Mouse (Mus musculus): ENCODE measurements at regions not wholly inside any gene's neighbourhood (a gene's known extent, or its start where the extent isn't known, plus 50 kb on each side); places are given as distances from the start of the nearest gene placed in this dataset.

DNA sequence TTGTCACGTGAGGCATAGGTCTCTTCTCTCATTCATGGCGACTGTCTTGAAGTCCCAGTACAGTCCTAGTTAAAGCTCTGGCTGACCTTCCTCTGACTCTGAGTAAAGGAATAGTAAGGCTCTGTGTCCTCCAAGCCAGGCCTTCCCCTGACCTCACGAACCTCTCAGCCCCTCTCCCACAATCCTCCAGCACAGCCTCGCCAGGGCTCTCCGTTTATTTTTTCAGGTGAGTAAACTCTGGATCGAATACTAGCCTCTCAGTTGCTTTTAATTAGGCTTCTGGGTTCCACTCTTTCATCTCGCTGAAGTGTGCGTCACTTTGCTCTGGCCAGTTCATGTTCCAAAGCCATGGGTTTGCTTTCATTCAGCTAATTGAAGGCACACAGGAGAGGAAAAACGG lies 133.8 kb downstream of the Mylk4 start:
- no peak for DNase-seq (ENCODE audit: low read depth, low spot score)

DNA sequence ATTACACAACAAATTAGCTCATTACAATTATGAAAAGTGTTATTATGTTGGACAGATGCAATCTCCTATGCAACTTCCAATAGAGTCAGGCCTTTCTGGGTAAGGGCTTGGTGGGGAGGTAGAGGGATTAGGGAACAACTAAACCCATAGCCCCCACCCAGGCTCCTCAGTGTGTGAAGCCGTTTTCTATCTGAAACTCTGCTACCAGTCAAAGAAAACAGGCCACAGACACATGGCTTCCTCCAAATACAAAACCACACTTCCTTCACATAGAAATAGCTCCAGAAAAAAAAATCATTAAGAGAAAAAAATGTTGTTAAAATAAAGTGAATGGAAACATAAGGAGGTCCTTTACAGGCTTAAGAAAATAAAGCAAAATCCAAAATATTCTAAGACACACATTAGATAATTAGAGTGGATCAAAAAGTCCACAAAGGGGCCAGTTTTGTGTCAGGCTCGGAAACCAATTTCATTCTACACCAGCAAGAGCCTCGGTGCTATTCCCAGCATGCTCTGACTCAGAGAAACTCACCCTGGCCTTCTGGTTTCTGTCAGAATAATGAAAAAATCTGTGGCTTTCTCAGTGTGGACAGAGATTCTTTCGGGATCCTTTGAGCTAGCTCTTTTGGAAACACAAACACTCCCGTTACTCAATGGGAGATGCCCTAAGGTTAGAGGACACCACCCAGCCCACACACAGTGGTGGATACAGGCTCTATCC lies 140.6 kb downstream of the Mylk4 start:
- DNase-seq (ENCODE audit: low read depth, low spot score) = no peak

DNA sequence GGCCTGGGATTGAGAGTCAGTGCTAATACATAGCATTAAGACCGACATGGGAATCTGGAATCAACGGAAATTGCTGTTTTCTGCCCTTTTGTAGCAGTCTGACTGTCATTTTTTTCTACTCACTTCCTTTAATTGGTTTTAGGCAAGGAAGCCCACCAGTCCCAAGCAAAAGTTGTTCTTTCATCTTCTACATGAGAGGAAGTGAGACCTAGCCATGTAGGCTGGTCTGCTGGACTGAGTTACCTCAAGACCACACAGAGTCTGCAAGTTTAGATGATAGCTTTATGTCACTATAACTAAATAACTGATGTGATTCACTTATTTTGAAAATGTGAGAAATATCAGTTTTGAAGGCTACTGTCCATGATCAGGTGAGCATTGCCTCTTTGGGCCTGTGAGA lies 142.8 kb downstream of the Mylk4 start:
- DNase-seq (ENCODE audit: low read depth, low spot score) = no peak

DNA sequence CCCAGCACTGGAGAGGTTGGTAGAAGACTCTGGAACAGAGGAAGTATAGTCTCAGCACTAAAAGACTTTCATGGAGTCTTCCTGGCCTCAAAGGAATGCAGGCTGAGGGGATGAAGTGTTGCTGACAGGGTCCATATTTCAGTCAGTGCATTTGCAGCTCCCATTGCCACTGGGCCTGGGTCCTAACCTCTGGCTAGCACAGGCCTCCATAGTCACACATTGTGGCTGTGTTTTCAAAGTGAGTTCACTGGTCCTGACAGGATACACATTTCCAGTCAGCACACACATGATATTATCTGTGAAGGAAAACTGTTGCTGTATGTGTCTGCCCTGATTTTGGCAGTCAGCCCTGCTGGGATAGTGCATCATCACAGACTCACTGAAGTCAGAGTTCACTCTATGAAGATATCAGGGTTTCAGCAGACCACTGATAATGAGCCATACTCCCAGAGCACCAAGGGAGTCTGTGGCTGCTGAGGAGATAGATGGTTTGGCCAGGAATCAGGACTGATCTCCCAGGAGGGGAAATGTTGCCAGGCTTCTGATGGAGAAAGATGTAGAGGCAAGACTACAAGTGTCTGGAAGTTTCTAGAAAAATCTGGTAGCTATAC lies 153.5 kb downstream of the Mylk4 start:
- DNase-seq (ENCODE audit: low read depth, low spot score) = peak; percentile 15

DNA sequence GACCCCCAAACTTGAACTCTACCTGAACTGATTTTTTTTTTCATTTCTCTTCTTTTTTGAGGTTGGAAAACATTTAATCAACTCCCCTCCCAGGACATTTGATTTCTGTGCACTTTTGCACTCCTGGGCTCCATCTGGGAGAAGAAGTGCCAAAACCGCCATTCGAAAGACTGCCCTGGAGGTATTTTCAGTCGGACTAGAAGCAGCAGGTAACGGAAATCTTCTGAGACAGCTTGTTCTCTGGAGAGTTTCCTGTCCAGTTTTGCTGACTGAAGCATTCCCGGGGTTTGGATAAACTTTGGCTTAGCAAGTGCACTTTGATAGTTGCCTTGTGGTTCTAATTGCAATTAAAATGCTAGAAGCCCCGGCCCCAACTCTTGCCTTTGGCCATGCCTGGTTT lies 169.8 kb downstream of the Mylk4 start:
- DNase-seq (ENCODE audit: low read depth, low spot score) = no peak

DNA sequence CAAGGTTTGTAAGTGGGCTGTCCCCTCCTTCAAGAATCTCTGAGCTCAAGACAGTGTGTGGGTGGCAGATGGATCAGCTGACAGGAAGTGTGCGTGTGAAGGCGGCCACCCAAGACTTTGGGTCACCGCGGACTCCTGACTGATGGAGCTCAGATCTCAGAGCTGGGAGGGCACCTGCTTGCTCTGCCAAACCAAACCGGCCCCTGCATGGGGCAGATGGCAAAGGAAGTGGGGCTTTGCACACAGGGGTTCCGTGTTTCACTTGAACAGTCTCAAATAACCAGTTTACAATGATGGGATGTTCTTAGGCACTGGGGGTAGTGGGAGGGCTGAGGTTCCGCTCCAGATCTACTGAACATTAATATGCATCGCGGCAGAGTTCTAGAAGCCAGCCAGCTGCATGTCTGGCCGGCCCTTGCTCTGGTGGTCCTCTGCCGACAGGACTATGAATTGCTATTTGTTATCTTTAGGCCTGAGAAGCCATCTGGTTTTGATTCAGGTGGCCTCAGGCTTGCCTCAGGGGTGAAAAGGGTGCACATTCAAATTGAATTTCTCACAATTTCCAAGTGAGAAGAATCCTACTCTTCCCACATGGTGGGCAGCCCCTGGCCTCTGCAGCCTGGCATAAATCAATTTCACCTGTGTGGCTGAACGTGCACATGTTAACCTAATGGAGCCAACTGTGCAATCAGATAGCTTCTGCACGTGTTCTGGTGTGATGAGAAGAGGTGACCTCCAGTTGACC lies 172.0 kb downstream of the Mylk4 start:
- no peak for DNase-seq (ENCODE audit: low read depth, low spot score)

DNA sequence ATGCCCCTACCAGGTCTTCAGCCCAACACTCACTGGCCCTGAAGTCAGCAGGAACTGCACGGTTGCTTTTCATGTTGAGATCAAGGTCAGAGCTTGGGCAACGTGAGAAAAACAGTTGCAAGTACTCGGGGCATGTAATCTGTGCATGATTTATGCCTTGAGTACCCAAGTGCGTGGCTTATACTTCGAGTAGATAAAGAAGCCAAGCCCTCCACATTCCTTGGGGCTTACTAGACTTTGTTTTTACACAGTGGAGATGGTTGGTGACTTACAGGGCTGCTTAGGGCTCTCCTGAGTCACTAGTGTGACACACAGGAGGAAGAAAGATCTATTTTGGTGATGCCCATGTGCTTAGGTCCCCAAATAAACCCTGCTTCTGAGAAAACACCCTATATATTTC lies 172.8 kb downstream of the Mylk4 start:
- no peak for DNase-seq (ENCODE audit: low read depth, low spot score)

DNA sequence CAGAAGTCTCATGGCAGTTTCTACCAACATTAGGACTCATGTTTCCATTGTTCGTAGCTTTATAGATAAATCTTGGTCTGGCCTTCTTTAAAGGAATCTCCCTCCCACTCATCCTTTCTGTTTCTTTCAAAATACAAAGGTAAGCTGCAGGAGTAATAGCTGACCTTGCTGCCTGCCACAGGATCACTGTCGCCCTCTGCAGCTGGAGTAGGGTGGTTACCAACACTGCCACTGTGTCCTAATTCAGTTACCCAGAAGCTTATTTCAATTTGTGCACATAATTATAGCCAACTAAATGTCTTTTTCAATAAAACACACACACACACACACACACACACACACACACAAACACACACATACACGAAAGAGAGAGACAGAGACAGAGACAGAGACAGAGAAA lies 175.3 kb downstream of the Mylk4 start:
- DNase-seq (ENCODE audit: low read depth, low spot score) = no peak

DNA sequence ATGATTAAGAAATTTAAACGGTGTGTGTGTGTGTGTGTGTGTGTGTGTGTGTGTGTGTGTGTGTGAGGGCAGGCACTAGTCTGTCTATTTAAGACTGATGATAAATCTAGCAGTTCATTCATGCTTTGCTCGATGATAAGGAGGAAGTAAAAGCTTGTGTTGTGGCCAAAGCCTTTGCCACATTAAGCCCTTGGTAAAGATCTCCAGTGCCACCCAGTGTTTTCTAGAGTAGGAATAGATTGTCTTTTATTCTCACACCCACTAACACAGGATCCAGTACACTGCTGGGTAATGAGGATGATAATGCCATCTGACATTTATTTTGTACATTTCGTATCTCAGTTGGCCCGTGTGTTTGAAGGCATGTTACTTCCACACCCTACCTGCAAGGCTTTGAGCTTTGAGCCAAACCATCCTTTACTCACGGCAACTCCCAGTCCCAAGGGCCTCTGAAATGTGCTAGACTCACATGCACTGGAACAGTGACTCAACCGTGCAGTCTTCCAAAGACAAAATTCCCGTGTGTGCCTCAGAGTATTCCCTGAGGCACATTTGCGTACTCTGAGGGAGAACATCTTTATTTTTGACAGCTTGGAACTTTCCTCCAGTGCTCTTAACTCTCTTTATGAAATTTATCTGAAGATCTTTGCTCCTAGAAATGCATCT lies 179.7 kb downstream of the Mylk4 start:
- DNase-seq (ENCODE audit: low read depth, low spot score) = no peak

DNA sequence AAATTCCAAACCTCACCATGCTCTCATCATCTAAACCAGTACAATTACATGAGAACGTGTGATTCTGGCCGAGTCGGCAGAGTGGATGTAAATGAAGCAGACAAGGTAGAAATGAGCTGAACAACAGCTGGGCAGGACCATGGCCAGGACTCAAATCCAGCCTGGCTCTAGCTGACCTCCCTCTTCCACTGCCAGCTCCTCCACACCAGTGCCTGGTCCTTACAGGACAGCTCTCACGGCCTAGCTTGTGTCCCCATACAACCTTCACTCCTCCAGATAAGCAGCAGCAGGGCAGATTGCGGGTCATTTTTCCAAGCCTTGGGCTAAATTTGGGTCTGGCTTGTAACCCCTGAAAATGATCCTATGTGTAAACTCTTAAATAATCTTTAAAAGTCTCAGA lies 182.4 kb downstream of the Mylk4 start:
- DNase-seq (ENCODE audit: low read depth, low spot score) = no peak

DNA sequence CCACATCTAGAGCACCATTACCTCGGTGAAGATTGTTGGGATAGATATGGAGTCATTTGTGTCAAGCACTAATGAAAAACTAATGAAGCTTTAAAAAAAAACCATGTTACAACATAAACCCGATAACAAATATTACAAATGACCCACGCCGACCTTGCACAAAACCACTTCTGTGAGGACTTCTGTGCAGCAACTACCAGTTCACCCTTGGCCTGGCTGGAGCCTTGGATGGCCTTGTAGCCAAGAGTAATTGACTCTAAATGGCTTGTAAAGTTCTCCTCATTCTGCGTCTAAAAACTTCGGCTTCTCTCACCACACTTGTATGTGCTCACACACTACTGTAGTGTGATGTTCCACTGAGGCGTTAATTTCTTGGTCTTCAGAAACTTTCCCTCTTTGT lies 190.1 kb downstream of the Mylk4 start:
- no peak for DNase-seq (ENCODE audit: low read depth, low spot score)

DNA sequence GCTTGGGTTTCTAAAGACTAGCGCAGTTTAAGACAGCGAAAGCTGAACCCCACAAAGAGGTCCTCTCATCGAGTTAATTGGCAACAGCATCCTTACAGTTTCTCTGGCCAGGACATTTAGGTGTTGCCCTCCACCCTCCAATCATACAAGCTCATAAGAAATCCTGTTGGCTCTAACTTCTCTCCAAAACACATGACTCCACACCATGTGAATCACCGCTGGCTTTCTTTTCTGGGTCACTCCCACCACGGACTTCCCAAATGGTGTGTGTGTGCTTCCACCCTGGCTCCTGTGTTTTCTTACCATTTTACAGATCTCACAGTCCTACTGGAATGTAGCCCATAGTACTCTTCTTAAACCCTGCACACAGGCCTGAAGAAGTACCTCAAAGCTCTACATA lies 190.6 kb downstream of the Mylk4 start:
- DNase-seq (ENCODE audit: low read depth, low spot score) = no peak

DNA sequence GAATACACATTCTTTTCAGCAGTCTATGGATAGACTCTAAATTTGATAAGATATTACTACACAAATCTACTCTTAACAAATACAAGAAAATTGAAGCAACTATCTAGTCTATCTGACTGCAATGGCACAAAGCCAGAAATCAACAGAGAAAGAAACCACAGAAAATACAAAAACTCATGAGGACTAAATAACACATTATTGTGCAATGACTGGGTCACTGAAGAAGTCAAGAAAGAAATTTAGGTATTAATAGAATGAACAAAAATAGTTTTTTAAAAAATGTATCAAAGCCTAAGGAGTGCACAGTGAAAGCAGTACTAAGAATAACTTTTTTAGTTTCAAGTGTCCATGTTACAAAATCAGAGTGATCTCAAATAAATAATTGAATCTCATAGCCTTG lies 202.2 kb downstream of the Mylk4 start:
- DNase-seq (ENCODE audit: low read depth, low spot score) = no peak

DNA sequence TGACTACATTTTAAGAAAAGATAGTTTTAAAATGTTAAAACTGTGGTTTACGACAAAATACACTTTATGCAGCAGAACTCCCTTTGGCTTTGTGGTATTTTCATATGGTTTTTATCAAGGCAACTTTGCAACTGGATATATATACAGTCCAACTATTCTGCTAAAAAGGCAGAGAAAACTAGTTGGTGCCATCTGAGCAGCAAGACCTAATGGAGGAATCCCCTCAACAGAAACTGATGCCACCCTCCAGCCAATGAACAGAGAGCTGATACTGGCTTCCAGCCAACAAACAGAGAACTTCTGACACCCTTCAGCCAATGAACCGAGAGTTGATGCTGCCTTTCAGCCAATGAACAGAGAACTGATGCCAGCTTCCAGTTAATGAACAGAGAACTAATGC lies 215.9 kb downstream of the Mylk4 start:
- DNase-seq (ENCODE audit: low read depth, low spot score) = no peak

DNA sequence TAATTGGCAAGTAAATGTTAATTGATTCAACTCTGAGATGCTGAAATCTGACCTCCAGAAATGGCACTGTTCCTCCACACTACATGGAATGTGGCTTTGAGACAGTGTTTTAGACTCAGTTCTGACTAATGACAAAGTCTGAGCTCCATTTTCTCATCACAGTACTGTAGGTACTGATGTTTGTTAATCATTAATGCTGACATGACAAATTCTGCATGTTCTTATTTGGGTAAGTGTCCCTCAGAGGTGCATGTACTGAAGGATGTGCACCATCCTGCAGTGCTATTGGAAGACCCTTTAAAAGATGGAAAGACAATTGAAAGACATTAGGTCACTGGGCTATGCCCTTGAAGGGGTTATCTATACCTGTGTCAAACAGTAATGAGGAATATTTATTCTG lies 222.1 kb upstream of the Gmds start:
- no peak for DNase-seq (ENCODE audit: low read depth, low spot score)

DNA sequence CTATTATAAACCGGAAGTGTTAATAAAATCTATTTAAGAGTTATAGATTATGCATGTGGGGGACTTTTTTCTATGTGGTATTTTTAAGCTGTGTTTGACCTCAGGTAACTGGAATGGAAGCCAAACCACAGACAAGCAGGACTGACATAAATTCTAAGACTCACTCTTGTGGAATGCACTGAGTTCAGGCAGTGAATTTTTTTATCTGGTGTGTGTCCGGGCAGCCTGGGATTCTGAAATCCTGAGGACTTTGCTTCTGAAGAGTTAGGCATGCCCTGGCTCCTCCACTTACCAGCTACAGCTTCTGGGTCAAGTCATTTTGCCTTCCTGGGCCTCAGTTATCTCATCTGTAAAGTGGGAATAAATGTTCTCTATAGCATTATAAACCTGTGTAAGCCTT lies 217.9 kb upstream of the Gmds start:
- DNase-seq (ENCODE audit: low read depth, low spot score) = no peak

DNA sequence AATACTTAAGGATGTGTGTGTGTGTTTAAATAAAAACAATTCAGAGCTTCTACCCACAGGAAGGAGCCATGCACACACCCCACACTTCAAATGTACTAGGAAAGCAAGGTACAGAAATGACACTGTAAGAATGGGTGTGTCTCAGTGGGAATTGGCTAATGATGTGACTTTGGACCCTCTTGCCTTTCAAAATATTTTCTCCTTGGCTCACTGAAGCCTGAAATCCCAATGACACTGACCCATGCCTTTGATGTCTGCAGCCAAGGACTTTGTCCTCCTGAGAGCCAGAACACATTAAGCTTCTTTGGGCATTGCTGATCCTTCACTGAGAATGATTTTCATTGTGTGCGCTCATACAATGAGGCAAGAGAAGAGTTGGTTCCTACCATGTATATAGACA lies 216.5 kb upstream of the Gmds start:
- no peak for DNase-seq (ENCODE audit: low read depth, low spot score)

DNA sequence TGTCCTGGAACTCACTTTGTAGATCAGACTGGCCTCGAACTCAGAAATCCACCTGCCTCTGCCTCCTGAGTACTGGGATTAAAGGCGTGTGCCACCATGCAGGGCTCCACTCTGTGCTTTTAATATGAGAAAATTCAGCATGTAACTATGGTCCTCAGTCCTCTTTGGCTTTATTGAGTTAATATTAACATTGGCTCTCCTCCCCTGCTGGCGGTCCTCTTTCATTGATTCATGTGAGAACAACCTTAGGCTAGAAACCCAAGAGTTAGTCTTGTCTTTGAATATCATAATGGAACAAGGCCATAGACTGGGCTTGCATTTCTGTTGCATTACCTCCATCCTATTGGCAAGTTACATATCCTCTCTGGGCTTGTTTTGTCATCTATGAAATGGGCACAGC lies 216.1 kb upstream of the Gmds start:
- no peak for DNase-seq (ENCODE audit: low read depth, low spot score)

DNA sequence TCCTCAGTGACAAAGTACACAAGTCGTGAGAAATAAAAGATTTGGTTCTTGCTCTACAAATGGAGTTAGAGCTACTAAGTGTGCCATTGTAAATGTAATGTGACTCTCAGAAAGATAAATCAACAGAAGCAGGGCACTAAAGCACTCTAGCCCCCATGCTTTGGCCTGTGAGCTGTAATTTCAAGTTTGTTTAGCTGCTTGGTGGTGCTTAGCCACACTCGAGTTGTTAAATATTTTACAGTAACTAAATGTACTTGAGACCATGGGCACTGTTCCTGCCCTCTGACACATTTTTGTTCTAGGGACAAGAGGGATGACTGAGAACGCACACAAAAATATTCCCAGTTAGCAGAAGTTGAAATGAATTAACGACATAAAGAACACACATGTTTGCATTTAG lies 214.6 kb upstream of the Gmds start:
- DNase-seq (ENCODE audit: low read depth, low spot score) = no peak

DNA sequence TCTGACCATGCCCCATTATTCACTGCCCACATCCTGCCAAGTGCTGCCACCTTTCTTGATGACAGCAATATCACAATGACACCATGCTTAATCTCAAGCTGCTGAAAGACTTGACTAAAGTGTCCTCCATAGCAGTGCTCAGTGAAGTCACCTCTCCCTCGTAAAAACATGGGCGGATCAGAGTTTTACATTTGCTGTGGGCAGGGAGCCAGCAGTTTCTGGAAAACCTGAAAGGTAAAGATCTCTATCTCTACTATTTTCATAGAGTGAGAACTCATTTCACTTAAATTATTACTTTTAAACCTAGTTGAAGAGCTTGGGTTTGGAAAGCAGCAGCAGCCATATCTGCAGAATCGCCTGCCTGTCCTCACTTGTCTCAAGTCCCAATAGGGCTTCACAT lies 211.6 kb upstream of the Gmds start:
- DNase-seq (ENCODE audit: low read depth, low spot score) = no peak

DNA sequence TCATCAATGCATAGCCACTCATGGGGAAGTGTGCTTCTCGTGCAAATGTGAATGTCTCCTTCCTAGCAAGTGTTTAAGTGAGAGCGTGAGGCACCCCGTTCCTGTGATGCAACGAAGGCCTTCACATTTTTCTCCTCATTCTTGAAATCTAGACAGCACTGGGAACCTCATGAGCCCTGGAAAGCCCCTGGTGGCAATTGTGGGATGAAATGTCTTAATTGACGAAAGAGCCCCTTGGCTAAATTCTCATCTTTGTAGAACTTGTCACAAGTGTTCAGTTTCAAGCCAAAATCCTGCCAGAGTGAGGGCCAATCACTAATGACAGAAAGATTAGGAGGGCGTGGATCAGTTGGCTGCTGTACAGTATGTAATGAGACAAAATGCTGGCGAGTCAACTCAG lies 208.6 kb upstream of the Gmds start:
- no peak for DNase-seq (ENCODE audit: low read depth, low spot score)

DNA sequence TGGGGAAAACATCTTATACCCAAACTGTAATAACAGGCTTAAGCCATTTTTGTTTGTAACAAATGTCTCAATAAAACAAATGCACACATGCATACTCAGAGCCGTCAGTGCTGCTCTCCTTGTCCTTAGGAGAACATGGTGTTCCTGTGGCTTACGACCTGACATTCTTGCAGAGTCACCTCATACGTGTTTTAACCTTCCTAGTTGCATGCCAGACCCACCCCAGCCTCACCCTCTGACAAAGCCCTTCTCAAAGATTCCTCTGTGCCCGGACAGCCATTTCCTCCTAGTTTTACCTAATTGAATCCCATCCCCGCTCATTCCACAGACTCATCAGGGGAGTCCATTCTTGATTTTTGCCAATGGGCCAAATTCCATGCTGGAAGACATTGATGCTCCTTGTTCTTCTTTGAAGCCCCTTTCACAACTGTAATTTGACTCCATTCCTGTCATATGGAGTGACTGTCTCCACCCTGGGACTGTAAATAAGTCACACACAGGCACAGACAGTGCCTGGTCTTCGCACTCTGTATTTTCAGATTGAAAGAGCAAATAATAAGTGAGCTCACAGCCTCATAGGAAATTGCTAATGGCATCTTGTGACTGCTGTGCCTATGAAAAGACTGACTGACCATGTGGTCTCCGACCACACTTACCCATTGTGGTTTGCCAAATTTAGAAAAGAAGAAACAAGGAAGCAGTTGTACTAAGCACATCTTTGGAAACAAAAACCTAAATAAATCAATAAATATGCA lies 206.6 kb upstream of the Gmds start:
- DNase-seq (ENCODE audit: low read depth, low spot score) = peak; percentile 3

Data from telencephalon, adult 2 months (tissue).